Mouse (Mus musculus): ENCODE results near the gene Nup210. TPM values are rescaled to one million over a fixed set of nuclear protein-coding genes. Genes with fewer than 3 reads are reported as not detected.
A peak's percentile ranks its signal among the peaks of the same experiment; 100 is the strongest.
"Not testable (repeated sequence)": the region's sequence is repeated elsewhere in the genome, so short reads cannot be mapped to it uniquely, and the experiment has no call there.

The Nup210 gene
- polyA plus RNA-seq, 1 experiment from 2014 or later, result 11.7 TPM

DNA sequence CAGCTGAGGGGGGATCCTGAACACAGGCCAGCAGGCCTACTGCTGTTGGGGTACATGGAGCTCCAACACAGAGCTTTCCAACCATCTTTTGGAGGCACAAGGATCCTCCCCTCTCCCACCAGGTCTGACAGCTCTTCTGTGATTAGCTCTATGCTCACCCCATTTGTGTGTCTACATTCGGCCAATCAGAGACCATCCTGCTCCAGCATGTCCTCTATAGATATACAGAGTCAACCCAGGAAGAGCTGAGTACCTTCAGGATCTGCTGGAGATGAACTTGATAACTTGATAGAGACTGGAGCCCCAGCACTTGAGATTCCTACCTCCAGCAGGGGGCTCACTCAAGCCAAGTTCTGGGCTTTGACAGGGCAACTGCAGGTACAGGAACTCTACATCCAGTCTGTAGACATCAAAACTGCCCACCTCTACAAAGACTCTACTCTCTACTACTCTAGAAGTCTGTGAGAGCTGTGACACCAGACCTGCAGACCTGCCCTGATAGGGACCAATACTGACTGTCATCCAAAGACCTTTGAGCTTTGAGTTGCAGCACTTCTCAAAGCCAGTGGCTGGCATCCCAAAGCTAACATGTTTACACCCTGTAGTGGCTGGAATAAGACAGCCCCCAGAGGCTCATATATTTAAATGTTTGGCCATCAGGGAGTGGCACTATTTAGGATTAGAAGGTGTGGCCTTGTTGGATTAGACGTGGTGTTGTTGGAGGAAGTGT, 11.1 kb downstream of the Nup210 start:
- Histone ChIP-seq H3K4me3 (replicated peaks; ENCODE audit: low read depth, low read length) (no peak overlapping the region), H3K27ac (no peak overlapping the region), H3K4me1 (replicated peaks; ENCODE audit: insufficient read depth, low read length) (no peaks in the 10 kb centered on the region; the same call in 1 of the 2 replicates), H3K9me3 (replicated peaks; ENCODE audit: low read length) (no peaks in the 10 kb centered on the region), H3K27me3 (ENCODE audit: insufficient read depth, low read length) (no peaks in the 10 kb centered on the region), H3K4me2 (ENCODE audit: low read length) (no peak overlapping the region), H3K9ac (ENCODE audit: low read depth, low read length) (no peak overlapping the region), H3K36me3 (ENCODE audit: insufficient read depth, low read length) (no peaks in the 10 kb centered on the region)
- ATAC-seq (replicated peaks; ENCODE audit: low FRiP score, low read depth) (no peak), DNase-seq (ENCODE audit: low spot score) (no peak)
- TF ChIP-seq CTCF (IDR thresholded peaks at IDR 0.05; ENCODE audit: low read depth), result peak; percentile 42
- 85% methylated on average over 2 of the region's 2 CpGs for WGBS

DNA sequence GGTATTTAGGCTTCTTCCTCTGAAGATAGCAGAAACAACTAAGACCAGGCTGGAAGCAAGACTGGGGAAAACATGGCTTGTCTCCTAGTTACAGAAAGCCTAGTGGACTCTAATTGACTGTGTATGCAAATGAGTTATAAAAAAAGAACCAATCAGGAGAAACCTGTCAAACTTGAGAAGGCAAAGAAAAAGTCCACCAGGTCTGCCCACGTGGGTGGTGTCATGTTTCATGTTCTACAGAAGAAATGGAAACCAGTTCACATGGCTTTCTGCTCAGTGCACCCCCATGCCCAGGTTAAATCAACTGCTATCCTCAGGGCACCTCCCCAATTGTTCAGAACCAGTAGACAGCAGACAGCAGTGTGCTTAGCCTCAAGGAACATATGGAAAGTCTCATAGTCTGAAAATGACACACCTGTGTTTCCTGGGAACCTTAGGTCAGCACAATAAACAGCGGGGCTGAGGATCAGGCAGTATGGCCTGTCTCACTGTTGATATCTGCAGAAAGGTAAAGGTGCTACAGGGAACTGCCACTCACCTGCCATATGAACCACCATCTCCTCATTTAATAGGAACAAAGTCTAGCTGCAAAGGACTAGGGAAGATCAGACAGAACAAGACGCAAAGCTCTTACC, 11.7 kb downstream of the Nup210 start:
- no peaks in the 10 kb centered on the region for H3K27me3 ChIP-seq (ENCODE audit: insufficient read depth, low read length)
- peak; percentile 92 for DNase-seq (ENCODE audit: low spot score)
- no peak for TF ChIP-seq CTCF (IDR thresholded peaks at IDR 0.05; ENCODE audit: low read depth)
- H3K36me3 ChIP-seq (ENCODE audit: insufficient read depth, low read length), result no peaks in the 10 kb centered on the region
- H3K27ac ChIP-seq, result no peak overlapping the region
- H3K4me1 ChIP-seq (replicated peaks; ENCODE audit: insufficient read depth, low read length), result no peaks in the 10 kb centered on the region; the same call in 1 of the 2 replicates
- no peak overlapping the region for H3K4me3 ChIP-seq (replicated peaks; ENCODE audit: low read depth, low read length)
- H3K4me2 ChIP-seq (ENCODE audit: low read length), result no peak overlapping the region
- peak; percentile 81 for ATAC-seq (replicated peaks; ENCODE audit: low FRiP score, low read depth)
- H3K9ac ChIP-seq (ENCODE audit: low read depth, low read length), result no peak overlapping the region
- WGBS, result 32% methylated on average over 3 of the region's 3 CpGs
- no peaks in the 10 kb centered on the region for H3K9me3 ChIP-seq (replicated peaks; ENCODE audit: low read length)

- not testable (repeated sequence) for H3K27me3 ChIP-seq (ENCODE audit: insufficient read depth, low read length); H3K4me3 ChIP-seq (replicated peaks; ENCODE audit: low read depth, low read length); H3K9me3 ChIP-seq (replicated peaks; ENCODE audit: low read length); DNase-seq (ENCODE audit: low spot score); H3K4me2 ChIP-seq (ENCODE audit: low read length); ATAC-seq (replicated peaks; ENCODE audit: low FRiP score, low read depth); H3K9ac ChIP-seq (ENCODE audit: low read depth, low read length); H3K36me3 ChIP-seq (ENCODE audit: insufficient read depth, low read length); H3K27ac ChIP-seq; H3K4me1 ChIP-seq (replicated peaks; ENCODE audit: insufficient read depth, low read length)
- 90% methylated on average over 1 of the region's 1 CpGs for WGBS
These were observed 13.2 kb downstream of the Nup210 start for GRCm38 (mm10) chr6:91103421-91103820.

DNA sequence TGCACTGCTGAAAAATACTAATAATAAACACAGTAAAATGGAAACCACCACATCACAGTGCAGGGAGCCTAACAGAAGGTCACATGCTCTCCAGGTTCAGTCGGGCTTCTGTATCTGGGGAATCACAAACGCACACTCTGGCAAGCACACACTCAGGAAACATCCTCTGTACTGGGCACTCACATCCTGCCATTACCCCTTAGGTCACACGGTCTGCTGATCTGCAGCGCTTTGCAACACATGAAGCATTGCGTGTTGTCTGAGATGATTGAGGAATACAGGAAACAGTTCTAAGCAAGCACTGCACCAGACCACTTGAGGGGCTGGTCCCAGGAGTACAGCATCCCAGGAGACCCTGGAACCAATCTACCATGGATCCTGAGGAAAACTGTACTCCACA, 16.0 kb downstream of the Nup210 start:
- 56% methylated on average over 5 of the region's 5 CpGs for WGBS
- no peaks in the 10 kb centered on the region for H3K9me3 ChIP-seq (replicated peaks; ENCODE audit: low read length)
- H3K9ac ChIP-seq (ENCODE audit: low read depth, low read length), result no peak overlapping the region
- H3K27ac ChIP-seq, result no peak overlapping the region
- no peak for TF ChIP-seq CTCF (IDR thresholded peaks at IDR 0.05; ENCODE audit: low read depth)
- no peaks in the 10 kb centered on the region; the same call in 1 of the 2 replicates for H3K4me1 ChIP-seq (replicated peaks; ENCODE audit: insufficient read depth, low read length)
- no peak for DNase-seq (ENCODE audit: low spot score)
- H3K4me3 ChIP-seq (replicated peaks; ENCODE audit: low read depth, low read length), result no peak overlapping the region
- no peak for ATAC-seq (replicated peaks; ENCODE audit: low FRiP score, low read depth)
- no peak overlapping the region for H3K4me2 ChIP-seq (ENCODE audit: low read length)
- H3K36me3 ChIP-seq (ENCODE audit: insufficient read depth, low read length), result 0 out of 2 replicates have a peak, but pooled peaks cover 6% of the 10 kb centered on the region
- no peaks in the 10 kb centered on the region for H3K27me3 ChIP-seq (ENCODE audit: insufficient read depth, low read length)

DNA sequence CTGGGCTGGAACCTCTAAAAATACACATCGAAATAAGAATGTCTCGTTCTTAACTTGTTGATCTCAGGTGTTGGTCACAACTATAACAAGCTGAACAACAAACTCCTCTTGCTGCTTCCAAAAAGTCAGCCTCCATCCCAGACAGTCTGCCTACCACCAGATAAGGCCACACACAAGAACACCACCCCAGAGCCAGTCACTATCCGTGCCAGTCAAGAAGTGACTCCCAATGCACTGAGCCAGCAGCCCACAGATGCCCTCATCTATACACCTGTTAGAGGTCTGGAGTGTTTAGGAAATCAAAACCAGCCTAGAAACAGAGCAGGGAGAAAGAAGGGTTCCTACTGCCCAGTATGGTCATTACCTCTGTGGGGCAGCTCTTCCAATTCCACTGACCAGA, 18.8 kb downstream of the Nup210 start:
- no peak for TF ChIP-seq CTCF (IDR thresholded peaks at IDR 0.05; ENCODE audit: low read depth)
- H3K27ac ChIP-seq, result no peak overlapping the region
- DNase-seq (ENCODE audit: low spot score) (no peak), ATAC-seq (replicated peaks; ENCODE audit: low FRiP score, low read depth) (no peak)
- no peak overlapping the region for H3K4me3 ChIP-seq (replicated peaks; ENCODE audit: low read depth, low read length)
- H3K36me3 ChIP-seq (ENCODE audit: insufficient read depth, low read length), result 0 out of 2 replicates have a peak, but pooled peaks cover 6% of the 10 kb centered on the region
- WGBS, result 92% methylated on average over 3 of the region's 3 CpGs
- no peaks in the 10 kb centered on the region for H3K4me1 ChIP-seq (replicated peaks; ENCODE audit: insufficient read depth, low read length)
- no peaks in the 10 kb centered on the region for H3K27me3 ChIP-seq (ENCODE audit: insufficient read depth, low read length)
- H3K9ac ChIP-seq (ENCODE audit: low read depth, low read length), result no peak overlapping the region
- no peaks in the 10 kb centered on the region for H3K9me3 ChIP-seq (replicated peaks; ENCODE audit: low read length)
- H3K4me2 ChIP-seq (ENCODE audit: low read length), result no peak overlapping the region

DNA sequence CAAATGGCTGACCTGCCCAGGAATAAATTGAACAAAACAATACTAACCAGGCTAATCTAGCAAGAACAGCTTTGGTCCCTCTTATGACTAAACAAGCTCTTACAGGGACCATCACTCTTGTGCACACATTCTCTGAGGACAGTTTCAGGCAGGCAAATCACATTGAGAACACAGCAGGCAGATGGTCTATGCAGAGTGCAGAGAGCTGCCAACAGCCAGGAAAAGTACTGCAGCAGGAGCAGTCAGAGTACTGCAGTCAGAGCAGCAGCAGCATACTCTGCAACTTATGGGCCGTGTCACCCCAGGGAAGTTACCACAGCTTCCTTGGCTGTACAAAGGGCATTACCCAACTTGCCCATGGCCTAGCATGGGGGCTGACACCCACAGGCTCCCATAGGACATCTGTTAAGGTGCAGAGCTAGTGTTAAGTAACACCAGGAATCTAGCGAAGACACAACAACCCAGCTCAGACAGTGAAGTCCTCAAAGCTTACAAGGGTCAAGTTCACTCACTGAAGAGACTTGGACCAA, 21.5 kb downstream of the Nup210 start:
- no peak overlapping the region for H3K4me2 ChIP-seq (ENCODE audit: low read length)
- ATAC-seq (replicated peaks; ENCODE audit: low FRiP score, low read depth), result no peak
- H3K36me3 ChIP-seq (ENCODE audit: insufficient read depth, low read length), result 0 out of 2 replicates have a peak, but pooled peaks cover 6% of the 10 kb centered on the region
- DNase-seq (ENCODE audit: low spot score), result no peak
- no peaks in the 10 kb centered on the region for H3K4me1 ChIP-seq (replicated peaks; ENCODE audit: insufficient read depth, low read length)
- H3K4me3 ChIP-seq (replicated peaks; ENCODE audit: low read depth, low read length), result no peak overlapping the region
- H3K27me3 ChIP-seq (ENCODE audit: insufficient read depth, low read length), result no peaks in the 10 kb centered on the region
- H3K27ac ChIP-seq, result no peak overlapping the region
- no peak overlapping the region for H3K9ac ChIP-seq (ENCODE audit: low read depth, low read length)
- TF ChIP-seq CTCF (IDR thresholded peaks at IDR 0.05; ENCODE audit: low read depth), result no peak
- WGBS, result 87% methylated on average over 2 of the region's 2 CpGs
- H3K9me3 ChIP-seq (replicated peaks; ENCODE audit: low read length), result no peaks in the 10 kb centered on the region

Data from kidney, postnatal 0 days (tissue).